Mouse (Mus musculus) embryonic facial prominence, embryonic 15.5 days (tissue): ENCODE data around the gene 1700034I23Rik. TPM values are rescaled to one million over a fixed set of nuclear protein-coding genes. Genes with fewer than 3 reads are reported as not detected.
"Not testable (repeated sequence)": the region's sequence is repeated elsewhere in the genome, so short reads cannot be mapped to it uniquely, and the experiment has no call there.

Experiments used
- ATAC-seq: fragments of 200-750 bp; cut with Nextera tagmentation; 2 replicates; pipeline ENCODE4 v1.8.0; 2017; ENCODE audit warnings: low read depth, moderate TSS enrichment; ENCODE audit not compliant: insufficient number of reproducible peaks, low FRiP score, low TSS enrichment
- H3K27ac ChIP-seq: fragments of 300-500 bp; sonication (generic); replicated peaks from 2 replicates; pipeline ENCODE4 v1.5.1; 2015; ENCODE audit warnings: mild to moderate bottlenecking, inconsistent platforms
- H3K27me3 ChIP-seq: fragments of 300-500 bp; sonication (generic); 2 replicates; pipeline ENCODE4 v1.6.1; 2015; ENCODE audit warnings: inconsistent platforms
- H3K36me3 ChIP-seq: fragments of 300-500 bp; sonication (generic); 2 replicates; pipeline ENCODE4 v1.6.1; 2015; ENCODE audit warnings: mild to moderate bottlenecking, inconsistent platforms
- H3K4me1 ChIP-seq: fragments of 300-500 bp; sonication (generic); 2 replicates; pipeline ENCODE4 v1.6.1; 2015; ENCODE audit warnings: inconsistent platforms
- H3K4me2 ChIP-seq: fragments of 300-500 bp; sonication (generic); replicated peaks from 2 replicates; pipeline ENCODE4 v1.6.1; 2015; ENCODE audit warnings: mild to moderate bottlenecking, inconsistent platforms
- H3K4me3 ChIP-seq: fragments of 300-500 bp; sonication (generic); replicated peaks from 2 replicates; pipeline ENCODE4 v1.5.1; 2015; ENCODE audit warnings: mild to moderate bottlenecking, inconsistent platforms
- H3K9ac ChIP-seq: fragments of 300-500 bp; sonication (generic); 2 replicates; pipeline ENCODE4 v1.6.1; 2015; ENCODE audit warnings: inconsistent platforms
- H3K9me3 ChIP-seq: fragments of 300-500 bp; sonication (generic); replicated peaks from 2 replicates; pipeline ENCODE4 v1.6.1; 2016; ENCODE audit warnings: inconsistent platforms
- WGBS: fragments of 180-500 bp; shearing (Covaris S2); methylation state at CpG from one replicate; pipeline ENCODE4 v1.1.7; 2015; 5-methylcytosine and 5-hydroxymethylcytosine counted together
- polyA plus RNA-seq: library from polyadenylated mRNA; unstranded; fragments of >200 nt; fragmentation: Nextera tagmentation; extraction: Ambion mirVana; gene quantifications from 2 replicates; pipeline ENCODE4 v1.2.1, GENCODE M21; 2015

1700034I23Rik gene
- polyA plus RNA-seq, 1 experiment from 2014 or later = 0.21 TPM

GRCm38 (mm10) chr3:40853123-40853738 lies 49.1 kb downstream of the 1700034I23Rik start:
- H3K4me3 ChIP-seq, H3K9me3 ChIP-seq: not testable (repeated sequence)
- 90% methylated on average over 3 of the region's 3 CpGs for WGBS

More at GRCm38 (mm10) chr3:40853123-40853738, 49.1 kb downstream of the 1700034I23Rik start:
- not testable (repeated sequence) for H3K4me2 ChIP-seq, H3K36me3 ChIP-seq, H3K4me1 ChIP-seq, H3K27me3 ChIP-seq, H3K27ac ChIP-seq, ATAC-seq, H3K9ac ChIP-seq

Other genes starting within 250 kb of the 1700034I23Rik start
- gene Slc25a31, start 193.7 kb downstream of the 1700034I23Rik start, polyA plus RNA-seq = 0.09 and 0.30 TPM in 2 replicates
- gene Hspa4l, start 158.0 kb downstream of the 1700034I23Rik start, polyA plus RNA-seq = 20.8 and 26.9 TPM in 2 replicates
- 46.8 and 52.8 TPM in 2 replicates for gene Plk4, start 102.5 kb downstream of the 1700034I23Rik start, polyA plus RNA-seq
- gene Mfsd8, start 55.7 kb downstream of the 1700034I23Rik start, polyA plus RNA-seq = 10.0 and 10.2 TPM in 2 replicates
- 9.1 and 10.3 TPM in 2 replicates for gene Abhd18, start 55.6 kb downstream of the 1700034I23Rik start, polyA plus RNA-seq
- gene Larp1b, start 47.3 kb upstream of the 1700034I23Rik start, polyA plus RNA-seq = 2.2 and 2.7 TPM in 2 replicates
- 46.1 and 47.6 TPM in 2 replicates for gene Pgrmc2, start 180.5 kb upstream of the 1700034I23Rik start, polyA plus RNA-seq